Mouse (Mus musculus): ENCODE results near the gene Foxn3. TPM values are rescaled to one million over a fixed set of nuclear protein-coding genes. Genes with fewer than 3 reads are reported as not detected.

Gene Foxn3
- total RNA-seq, 2 experiments from 2014 or later: 55.7 to 59.4 TPM

GRCm38 (mm10) chr12:99186239-99186638 is 377.1 kb downstream of the Foxn3 start:
- no peak for DNase-seq (ENCODE audit: low spot score in 2 of 2)

GRCm38 (mm10) chr12:99183261-99183792 is 380.1 kb downstream of the Foxn3 start:
- DNase-seq (ENCODE audit: low spot score in 2 of 2): no peak

GRCm38 (mm10) chr12:99182338-99182737 is 381.0 kb downstream of the Foxn3 start:
- DNase-seq (ENCODE audit: low spot score in 2 of 2): no peak

GRCm38 (mm10) chr12:99180234-99180824 is 383.1 kb downstream of the Foxn3 start:
- no peak for DNase-seq (ENCODE audit: low spot score in 2 of 2)

- DNase-seq (ENCODE audit: low spot score in 2 of 2): no peak
Observed at GRCm38 (mm10) chr12:99174979-99175621, 388.3 kb downstream of the Foxn3 start.

- no peak for DNase-seq (ENCODE audit: low spot score in 2 of 2)
Observed at GRCm38 (mm10) chr12:99172170-99172569, 391.2 kb downstream of the Foxn3 start.

GRCm38 (mm10) chr12:99169925-99170324 is 393.5 kb downstream of the Foxn3 start:
- no peak for DNase-seq (ENCODE audit: low spot score in 2 of 2)

GRCm38 (mm10) chr12:99166091-99166490 is 397.3 kb downstream of the Foxn3 start:
- DNase-seq (ENCODE audit: low spot score in 2 of 2): no peak

- DNase-seq (ENCODE audit: low spot score in 2 of 2): no peak
Observed at GRCm38 (mm10) chr12:99163342-99163682, 400.1 kb downstream of the Foxn3 start.

- no peak for DNase-seq (ENCODE audit: low spot score in 2 of 2)
Observed at GRCm38 (mm10) chr12:99162639-99163341, 400.6 kb downstream of the Foxn3 start.

GRCm38 (mm10) chr12:99162188-99162587 is 401.2 kb downstream of the Foxn3 start:
- no peak for DNase-seq (ENCODE audit: low spot score in 2 of 2)

- no peak for DNase-seq (ENCODE audit: low spot score in 2 of 2)
Observed at GRCm38 (mm10) chr12:99160061-99160460, 403.3 kb downstream of the Foxn3 start.

GRCm38 (mm10) chr12:99155904-99156303 is 407.5 kb downstream of the Foxn3 start:
- DNase-seq (ENCODE audit: low spot score in 2 of 2): no peak

- no peak for DNase-seq (ENCODE audit: low spot score in 2 of 2)
Observed at GRCm38 (mm10) chr12:99154230-99154629, 409.2 kb downstream of the Foxn3 start.

- DNase-seq (ENCODE audit: low spot score in 2 of 2): no peak
Observed at GRCm38 (mm10) chr12:99153664-99154063, 409.7 kb downstream of the Foxn3 start.

GRCm38 (mm10) chr12:99150126-99150525 is 413.3 kb downstream of the Foxn3 start:
- DNase-seq (ENCODE audit: low spot score in 2 of 2): peak; percentile 65 to 67

- no peak for DNase-seq (ENCODE audit: low spot score in 2 of 2)
Observed at GRCm38 (mm10) chr12:99149193-99149592, 414.2 kb downstream of the Foxn3 start.
